Mouse (Mus musculus) left cerebral cortex, postnatal 4 days (tissue): ENCODE data around the gene Numb. TPM values are rescaled to one million over a fixed set of nuclear protein-coding genes. Genes with fewer than 3 reads are reported as not detected.
"Not testable (repeated sequence)": the region's sequence is repeated elsewhere in the genome, so short reads cannot be mapped to it uniquely, and the experiment has no call there.

Source experiments
- DNase-seq: peaks from one replicate; pipeline ENCODE4 v3.0.0-alpha.2; 2022
- intact Hi-C: fragments of 180-260 bp; cut with DNase I; formaldehyde crosslinking; loops from one replicate; pipeline ENCODE4 v1.15.1; 2025
- total RNA-seq, 2 experiments: library from RNA; stranded (reverse); gene quantifications; 2 replicates each; pipeline ENCODE4 v1.2.3; 2021

The Numb gene
- 10 to 100 TPM; 16.5 to 17.8 TPM for total RNA-seq

GRCm38 (mm10) chr12:83921535-83922381 is at the start of gene Numb:
Gene Numb (minus strand): TSS chr12:83921934.
- intact Hi-C loops = no loop called here
- peak; percentile 98 for DNase-seq

- no peak for DNase-seq
- intact Hi-C loops = no loop called here
Observed at GRCm38 (mm10) chr12:83965235-83965634, 43.5 kb upstream of the Numb start.

- intact Hi-C loops = no loop called here
- no peak for DNase-seq
Observed at GRCm38 (mm10) chr12:83958278-83958677, 36.5 kb upstream of the Numb start.

GRCm38 (mm10) chr12:83951711-83952575 is 30.2 kb upstream of the Numb start:
- intact Hi-C loops = no loop called here
- no peak for DNase-seq

GRCm38 (mm10) chr12:83950840-83951701 is 29.3 kb upstream of the Numb start:
- peak; percentile 81 for DNase-seq
- intact Hi-C loops = no loop called here

- peak; percentile 82 for DNase-seq
- intact Hi-C loops = no loop called here
Observed at GRCm38 (mm10) chr12:83950493-83950839, 28.7 kb upstream of the Numb start, which contains the start of gene Riox1. Gene Riox1 (plus strand): TSS chr12:83950608.

GRCm38 (mm10) chr12:83949776-83950492 is 28.2 kb upstream of the Numb start:
- DNase-seq = no peak
- intact Hi-C loops = no loop called here

- no peak for DNase-seq
- intact Hi-C loops = no loop called here
Observed at GRCm38 (mm10) chr12:83949043-83949442, 27.3 kb upstream of the Numb start.

- intact Hi-C loops = no loop called here
- no peak for DNase-seq
Observed at GRCm38 (mm10) chr12:83947260-83947811, 25.6 kb upstream of the Numb start.

GRCm38 (mm10) chr12:83941938-83942337 is 20.2 kb upstream of the Numb start:
- intact Hi-C loops = no loop called here
- no peak for DNase-seq

- intact Hi-C loops = no loop called here
- DNase-seq = no peak
Observed at GRCm38 (mm10) chr12:83940031-83940430, 18.3 kb upstream of the Numb start.

- intact Hi-C loops = no loop called here
Observed at GRCm38 (mm10) chr12:83939332-83939731, 17.6 kb upstream of the Numb start.

GRCm38 (mm10) chr12:83938592-83938991 is 16.9 kb upstream of the Numb start:
- intact Hi-C loops, DNase-seq: not testable (repeated sequence)

More at GRCm38 (mm10) chr12:83939332-83939731, 17.6 kb upstream of the Numb start:
- no peak for DNase-seq

GRCm38 (mm10) chr12:83937600-83937999 is 15.9 kb upstream of the Numb start:
- intact Hi-C loops = no loop called here
- no peak for DNase-seq

GRCm38 (mm10) chr12:83929186-83929804 is 7.6 kb upstream of the Numb start:
- no peak for DNase-seq
- intact Hi-C loops = no loop called here

- intact Hi-C loops = no loop called here
- DNase-seq = no peak
Observed at GRCm38 (mm10) chr12:83927747-83928146, 6.0 kb upstream of the Numb start.

- DNase-seq = no peak
- intact Hi-C loops = no loop called here
Observed at GRCm38 (mm10) chr12:83926061-83926460, 4.3 kb upstream of the Numb start.

- intact Hi-C loops = no loop called here
- no peak for DNase-seq
Observed at GRCm38 (mm10) chr12:83925160-83925703, 3.5 kb upstream of the Numb start.

GRCm38 (mm10) chr12:83924332-83924731 is 2.6 kb upstream of the Numb start:
- no peak for DNase-seq
- intact Hi-C loops = no loop called here
